Mouse (Mus musculus): ENCODE data around the gene Mprip.

DNA sequence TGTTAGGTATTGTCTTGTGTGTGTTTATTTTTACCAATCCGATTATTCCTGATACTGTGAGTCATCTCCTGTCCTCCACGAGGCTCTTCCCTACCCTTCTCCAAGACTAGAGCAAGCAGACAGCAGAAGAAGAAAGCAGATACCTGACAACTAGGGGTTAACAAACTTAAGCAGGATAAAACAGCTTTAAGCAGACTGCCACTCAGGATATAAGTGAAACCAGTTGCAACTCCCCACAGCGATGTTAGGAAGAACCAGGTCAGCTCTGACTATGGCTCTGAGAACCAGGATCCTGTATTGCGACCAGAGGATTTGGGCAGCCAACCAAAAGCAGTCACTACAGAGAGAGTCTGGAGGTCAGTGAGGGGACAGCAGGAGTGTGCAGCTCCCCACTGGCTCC, 150.1 kb downstream of the Mprip start:
- TF ChIP-seq GATA1 (IDR thresholded peaks at IDR 0.05; ENCODE audit: low read length) (no peak), TAL1 (IDR thresholded peaks at IDR 0.05; ENCODE audit: low read length) (no peak)

All from erythroblast, embryonic 14.5 days (primary cell).